Mouse (Mus musculus) neural tube, embryonic 14.5 days (tissue): ENCODE data around the gene Tenm3. TPM values are rescaled to one million over a fixed set of nuclear protein-coding genes. Genes with fewer than 3 reads are reported as not detected.

ENCODE experiments used
- ATAC-seq: fragments of 200-750 bp; cut with Nextera tagmentation; 2 replicates; pipeline ENCODE4 v1.8.0; 2017; ENCODE audit warnings: low read depth, mild to moderate bottlenecking, moderate TSS enrichment, moderate library complexity
- H3K27ac ChIP-seq: fragments of 300-500 bp; sonication (generic); 2 replicates; pipeline ENCODE4 v1.5.1; 2014; ENCODE audit warnings: low read depth, mild to moderate bottlenecking, control low read depth, low read length, moderate library complexity, mixed read lengths
- H3K27me3 ChIP-seq: fragments of 300-500 bp; sonication (generic); 2 replicates; pipeline ENCODE4 v1.6.1; 2014; ENCODE audit warnings: low read length; ENCODE audit not compliant: control insufficient read depth, insufficient read depth
- H3K36me3 ChIP-seq: fragments of 300-500 bp; sonication (generic); 2 replicates; pipeline ENCODE4 v1.6.1; 2014; ENCODE audit warnings: low read length, mixed read lengths; ENCODE audit not compliant: control insufficient read depth, insufficient read depth
- H3K4me1 ChIP-seq: fragments of 300-500 bp; sonication (generic); 2 replicates; pipeline ENCODE4 v1.6.1; 2014; ENCODE audit warnings: low read length; ENCODE audit not compliant: control insufficient read depth, insufficient read depth
- H3K4me2 ChIP-seq: fragments of 300-500 bp; sonication (generic); 2 replicates; pipeline ENCODE4 v1.6.1; 2014; ENCODE audit warnings: mild to moderate bottlenecking, low read depth, low read length, control low read depth
- H3K4me3 ChIP-seq: fragments of 300-500 bp; sonication (generic); 2 replicates; pipeline ENCODE4 v1.5.1; 2014; ENCODE audit warnings: low read depth, low read length, control low read depth, mixed read lengths
- H3K9ac ChIP-seq: fragments of 300-500 bp; sonication (generic); replicated peaks from 2 replicates; pipeline ENCODE4 v1.6.1; 2014; ENCODE audit warnings: low read depth, mild to moderate bottlenecking, control low read depth, low read length, mixed read lengths
- H3K9me3 ChIP-seq: fragments of 300-500 bp; sonication (generic); 2 replicates; pipeline ENCODE4 v1.6.1; 2016; ENCODE audit warnings: low read length; ENCODE audit not compliant: control insufficient read depth
- WGBS: fragments of 180-500 bp; shearing (Covaris S2); extraction: QIAGEN DNeasy Blood & Tissue Kit; methylation state at CpG from one replicate; pipeline ENCODE4 v1.1.7; 2014; 5-methylcytosine and 5-hydroxymethylcytosine counted together
- polyA plus RNA-seq: library from polyadenylated mRNA; unstranded; fragments of >200 nt; fragmentation: Nextera tagmentation; extraction: Ambion mirVana; gene quantifications from 2 replicates; pipeline ENCODE4 v1.2.1, GENCODE M21; 2014

Tenm3 gene
- polyA plus RNA-seq = 61.0 and 68.9 TPM in 2 replicates

DNA sequence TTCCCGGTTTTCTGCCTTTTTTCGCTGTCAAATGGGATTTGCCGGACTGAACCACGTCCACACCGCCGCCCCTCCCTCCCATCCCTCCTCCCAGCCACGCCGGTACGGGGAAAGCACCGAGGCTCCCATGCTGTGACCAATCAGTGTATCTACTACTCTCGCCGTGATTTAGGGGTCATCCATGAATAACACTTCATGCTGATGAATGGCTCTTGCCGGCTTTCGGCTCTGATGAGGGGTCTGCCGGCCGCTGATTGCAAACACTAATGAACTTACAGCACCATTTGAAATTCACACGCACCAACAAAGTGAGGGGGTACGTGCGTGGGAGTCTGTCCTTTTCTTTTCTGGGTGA is at the start of gene Tenm3:
Tenm3 (minus strand) TSS at position 21 of the 355 bp plus-strand sequence.
- Histone ChIP-seq H3K36me3 (no peaks in the 10 kb centered on the region), H3K4me1 (peaks cover 8% of the 10 kb centered on the region), H3K9ac (peak within 1 kb of the TSS; percentile 80), H3K27ac (peak within 1 kb of the TSS; percentile 88), H3K27me3 (no peaks in the 10 kb centered on the region; the same call in 1 of the 2 replicates), H3K9me3 (no peaks in the 10 kb centered on the region), H3K4me3 (peak within 1 kb of the TSS; percentile 81), H3K4me2 (peak within 1 kb of the TSS; percentile 94)
- ATAC-seq = peak; percentile 69
- WGBS = under 1% methylated on average over 19 of the region's 19 CpGs

DNA sequence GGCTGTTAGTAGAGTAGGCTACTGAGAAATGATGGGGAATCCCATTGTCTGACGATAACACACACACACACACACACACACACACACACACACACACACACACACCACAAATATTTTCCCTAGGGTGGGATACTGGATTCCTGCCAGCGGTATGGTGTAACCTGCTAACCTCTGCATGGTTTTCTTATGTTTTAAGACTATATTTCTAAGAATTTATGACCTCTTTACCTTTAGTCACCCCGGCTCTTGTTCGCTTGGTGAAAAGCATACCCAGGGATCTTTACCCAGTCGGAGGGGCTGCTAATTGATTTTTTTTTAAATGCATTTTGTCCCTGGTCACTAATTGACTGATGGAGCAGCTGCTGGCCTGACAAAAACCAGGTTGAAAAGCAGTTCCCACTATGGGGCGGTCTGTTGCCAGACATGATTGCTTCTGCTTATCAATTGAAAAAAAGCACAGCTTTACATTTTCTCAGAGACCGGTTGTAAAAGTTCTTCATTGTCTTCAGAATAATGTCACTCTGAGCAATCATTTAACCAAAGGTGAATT is 46.5 kb upstream of the Tenm3 start:
- Histone ChIP-seq H3K4me2 (no peak overlapping the region), H3K27ac (no peak overlapping the region; the same call in 1 of the 2 replicates), H3K27me3 (no peaks in the 10 kb centered on the region), H3K9me3 (no peaks in the 10 kb centered on the region), H3K36me3 (no peaks in the 10 kb centered on the region), H3K4me1 (no peaks in the 10 kb centered on the region), H3K4me3 (no peak overlapping the region), H3K9ac (no peak overlapping the region)
- ATAC-seq = no peak
- 13% methylated on average over 7 of the region's 7 CpGs for WGBS

DNA sequence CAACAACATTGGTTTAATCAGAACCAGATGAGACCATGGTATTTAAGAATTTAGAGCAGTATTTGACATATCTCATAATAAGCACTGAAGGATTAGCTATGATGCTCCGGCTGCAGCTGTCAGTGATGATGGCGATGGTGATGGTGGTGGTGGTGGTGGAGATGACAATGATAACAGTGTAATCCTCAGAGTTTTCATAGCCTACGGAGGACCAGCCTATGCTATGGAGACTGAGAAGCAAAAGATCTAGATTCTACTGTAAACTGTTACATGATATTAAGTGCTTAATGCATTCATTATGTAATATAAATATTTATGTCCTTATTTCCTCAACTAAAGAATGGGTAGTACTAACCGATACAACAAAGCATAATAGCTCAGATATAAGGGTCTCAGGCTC is 40.5 kb upstream of the Tenm3 start:
- no peak overlapping the region for H3K9ac ChIP-seq
- no peak overlapping the region for H3K4me2 ChIP-seq
- H3K36me3 ChIP-seq = no peaks in the 10 kb centered on the region
- H3K4me1 ChIP-seq = no peaks in the 10 kb centered on the region
- no peak overlapping the region for H3K4me3 ChIP-seq
- 94% methylated on average over 4 of the region's 4 CpGs for WGBS
- H3K9me3 ChIP-seq = no peaks in the 10 kb centered on the region
- no peaks in the 10 kb centered on the region for H3K27me3 ChIP-seq
- no peak for ATAC-seq
- H3K27ac ChIP-seq = no peak overlapping the region

DNA sequence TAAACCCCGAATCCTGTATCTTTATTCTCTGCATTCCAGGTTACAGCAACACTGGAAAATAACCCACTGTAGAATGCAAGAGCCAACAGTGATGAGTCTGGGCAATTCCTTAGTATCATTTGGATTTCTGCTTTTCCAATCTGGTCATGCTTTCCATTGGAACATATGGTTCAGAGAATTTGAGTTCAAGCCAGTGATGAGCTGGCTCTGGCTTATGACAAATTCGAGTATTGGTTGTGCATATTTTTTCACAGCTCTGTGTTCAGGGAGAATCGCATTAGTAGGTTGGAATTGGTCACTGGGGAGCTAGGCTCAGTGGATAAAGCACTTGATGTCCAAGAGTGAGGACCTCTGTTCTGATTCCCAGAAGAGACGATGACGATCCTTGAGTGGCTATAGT is 36.8 kb upstream of the Tenm3 start:
- H3K4me1 ChIP-seq = no peaks in the 10 kb centered on the region
- no peak for ATAC-seq
- no peak overlapping the region for H3K4me2 ChIP-seq
- H3K36me3 ChIP-seq = no peaks in the 10 kb centered on the region
- WGBS = 87% methylated on average over 5 of the region's 5 CpGs
- H3K4me3 ChIP-seq = no peak overlapping the region
- no peak overlapping the region for H3K9ac ChIP-seq
- no peaks in the 10 kb centered on the region for H3K27me3 ChIP-seq
- no peak overlapping the region for H3K27ac ChIP-seq
- no peaks in the 10 kb centered on the region for H3K9me3 ChIP-seq

DNA sequence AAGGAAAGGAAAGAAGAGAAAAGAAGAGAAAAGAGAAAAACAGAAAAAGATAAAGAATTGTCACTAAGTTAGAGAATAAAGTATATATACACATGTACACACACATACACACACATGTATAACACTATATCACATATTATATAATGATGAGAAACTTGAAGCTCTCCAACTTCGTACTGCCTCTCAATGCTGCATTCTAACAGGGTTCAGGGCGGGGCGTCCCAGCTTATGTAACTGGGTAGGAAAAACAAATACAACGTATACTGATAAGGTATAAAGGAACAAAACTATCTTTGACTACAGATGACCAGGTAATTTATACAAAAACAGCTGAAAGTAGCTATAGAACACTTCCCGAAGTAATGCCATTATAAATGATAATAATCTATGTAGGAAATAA is 22.2 kb upstream of the Tenm3 start:
- H3K4me2 ChIP-seq = no peak overlapping the region
- 94% methylated on average over 5 of the region's 5 CpGs for WGBS
- H3K36me3 ChIP-seq = no peaks in the 10 kb centered on the region
- H3K9me3 ChIP-seq = no peaks in the 10 kb centered on the region
- H3K9ac ChIP-seq = no peak overlapping the region
- no peaks in the 10 kb centered on the region for H3K27me3 ChIP-seq
- no peak overlapping the region for H3K4me3 ChIP-seq
- no peak overlapping the region for H3K27ac ChIP-seq
- H3K4me1 ChIP-seq = no peaks in the 10 kb centered on the region
- ATAC-seq = no peak

DNA sequence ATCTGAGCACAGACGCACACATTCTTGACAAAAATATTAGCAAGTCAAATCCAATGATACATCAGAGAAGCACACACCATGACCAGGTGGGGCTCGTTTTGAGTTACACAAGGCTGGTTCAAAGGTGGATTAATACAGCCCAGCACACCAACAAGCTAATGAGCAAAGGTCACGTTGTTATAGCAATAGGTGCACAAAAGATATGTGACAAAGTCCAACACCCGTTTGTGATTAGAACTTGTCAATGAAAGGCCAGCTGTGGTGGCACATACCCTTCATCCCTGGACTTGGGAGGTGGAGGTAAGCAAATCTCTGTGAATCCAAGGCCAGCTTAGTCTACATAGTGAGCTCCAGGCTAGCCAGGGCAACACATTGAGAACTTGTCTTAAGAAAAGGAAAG is 21.7 kb upstream of the Tenm3 start:
- ATAC-seq = no peak
- H3K4me1 ChIP-seq = no peaks in the 10 kb centered on the region
- H3K9me3 ChIP-seq = no peaks in the 10 kb centered on the region
- H3K9ac ChIP-seq = no peak overlapping the region
- no peaks in the 10 kb centered on the region for H3K27me3 ChIP-seq
- no peak overlapping the region for H3K27ac ChIP-seq
- WGBS = 84% methylated on average over 4 of the region's 4 CpGs
- H3K36me3 ChIP-seq = no peaks in the 10 kb centered on the region
- no peak overlapping the region for H3K4me2 ChIP-seq
- H3K4me3 ChIP-seq = no peak overlapping the region

DNA sequence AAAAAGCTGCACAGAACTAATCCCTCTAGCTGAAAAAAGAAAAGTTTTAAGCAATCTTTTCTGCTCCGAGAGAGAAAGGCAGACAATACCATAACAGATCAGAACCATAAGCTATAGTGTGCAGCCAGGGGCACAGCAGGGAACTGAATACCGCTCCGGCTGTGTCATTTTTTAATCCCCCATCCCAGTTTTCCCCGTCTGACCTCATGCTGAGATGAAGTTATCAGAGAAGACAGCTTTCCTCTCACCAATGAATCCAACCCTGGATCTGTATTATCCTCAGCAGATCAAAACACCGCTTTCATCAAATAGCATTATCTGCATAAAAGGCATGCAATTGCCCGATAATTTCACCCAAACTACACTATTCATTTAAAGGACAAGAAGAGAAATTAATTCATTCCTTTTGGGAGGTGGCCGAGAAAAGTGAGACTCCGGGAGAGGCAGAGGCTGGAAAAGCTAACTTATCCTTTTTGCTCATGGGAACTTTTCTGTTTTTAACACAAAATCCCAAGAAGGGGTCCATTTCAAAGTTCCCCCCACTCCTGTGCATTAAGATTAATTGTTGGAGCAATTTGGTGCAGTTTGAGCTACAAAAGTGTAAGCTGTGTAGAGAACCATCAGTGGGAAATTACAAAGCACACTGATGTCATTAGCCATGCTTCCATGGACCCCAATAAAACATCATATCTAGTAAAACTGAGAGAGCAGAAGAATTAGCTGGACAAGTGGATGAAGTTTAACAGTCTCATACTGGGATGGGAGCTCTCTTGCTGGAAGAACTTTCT is 6.7 kb upstream of the Tenm3 start:
- no peak for ATAC-seq
- peaks cover 5% of the 10 kb centered on the region; the same call in 1 of the 2 replicates for H3K4me1 ChIP-seq
- no peak overlapping the region for H3K9ac ChIP-seq
- H3K4me3 ChIP-seq = no peak overlapping the region
- no peaks in the 10 kb centered on the region for H3K36me3 ChIP-seq
- H3K27me3 ChIP-seq = no peaks in the 10 kb centered on the region
- 26% methylated on average over 8 of the region's 8 CpGs for WGBS
- no peak overlapping the region for H3K4me2 ChIP-seq
- H3K9me3 ChIP-seq = no peaks in the 10 kb centered on the region
- no peak overlapping the region for H3K27ac ChIP-seq

DNA sequence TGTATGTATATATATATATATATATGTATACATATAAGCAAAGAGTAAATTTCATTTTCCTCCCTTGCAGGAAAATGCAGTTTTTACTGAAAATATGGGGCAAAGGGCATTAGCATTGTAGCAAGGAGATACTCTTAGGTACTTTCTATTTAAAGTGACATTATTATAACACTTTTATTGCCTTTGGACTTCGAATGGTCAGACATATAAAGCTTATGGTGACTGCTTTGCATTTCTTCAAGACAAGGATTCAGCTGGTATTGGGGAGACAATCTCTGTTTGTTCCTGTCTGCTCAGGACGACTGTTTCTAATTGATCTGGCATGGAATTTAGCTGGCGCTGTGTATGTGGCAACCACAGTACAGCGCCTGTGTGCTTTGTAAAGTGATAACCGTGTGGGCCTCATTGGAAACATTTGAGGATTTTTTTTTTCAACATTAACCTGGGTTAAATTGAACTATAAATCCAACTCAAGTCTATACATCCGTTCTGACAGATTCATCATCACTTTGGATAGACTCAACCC is 5.4 kb upstream of the Tenm3 start:
- H3K27ac ChIP-seq = no peak overlapping the region

DNA sequence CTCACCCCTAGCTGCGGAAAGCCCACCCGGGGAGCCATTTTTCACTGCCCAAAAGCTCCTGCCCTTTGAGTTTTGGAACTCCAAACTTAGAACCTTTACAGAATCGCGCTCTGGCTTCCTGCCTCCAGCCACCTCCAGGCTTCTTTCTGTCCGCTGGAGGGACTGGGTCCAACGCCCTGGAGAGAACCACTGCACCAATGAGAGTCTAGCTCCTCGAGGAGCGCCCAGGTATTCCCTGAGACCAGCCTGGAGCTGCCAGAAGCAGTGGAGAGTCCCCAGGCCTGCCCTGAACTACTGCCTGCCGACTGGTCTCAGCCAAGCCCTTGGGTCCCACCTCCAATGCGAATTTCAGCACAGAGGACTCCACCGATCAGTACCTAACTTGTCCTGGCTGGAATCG is 1.2 kb upstream of the Tenm3 start:
- H3K4me1 ChIP-seq = peaks cover 11% of the 10 kb centered on the region
- ATAC-seq = no peak

More for the DNA sequence above, 5.4 kb upstream of the Tenm3 start:
- H3K4me1 ChIP-seq = peaks cover 13% of the 10 kb centered on the region
- no peak for ATAC-seq
- H3K9ac ChIP-seq = no peak overlapping the region
- no peaks in the 10 kb centered on the region for H3K9me3 ChIP-seq
- no peaks in the 10 kb centered on the region for H3K36me3 ChIP-seq
- H3K4me3 ChIP-seq = no peak overlapping the region
- 32% methylated on average over 6 of the region's 6 CpGs for whole genome bisulfite sequencing
- H3K4me2 ChIP-seq = no peak overlapping the region
- H3K27me3 ChIP-seq = no peaks in the 10 kb centered on the region

More for the DNA sequence above, 1.2 kb upstream of the Tenm3 start:
- no peaks in the 10 kb centered on the region for H3K36me3 ChIP-seq
- peak overlapping the region; percentile 94 for H3K4me2 ChIP-seq
- WGBS = 10% methylated on average over 12 of the region's 12 CpGs
- H3K9ac ChIP-seq = no peak overlapping the region
- H3K4me3 ChIP-seq = peak overlapping the region; percentile 81
- H3K9me3 ChIP-seq = no peaks in the 10 kb centered on the region
- H3K27me3 ChIP-seq = no peaks in the 10 kb centered on the region; the same call in 1 of the 2 replicates
- no peak overlapping the region for H3K27ac ChIP-seq
